Mouse (Mus musculus) heart, adult 8-10 months (tissue): ENCODE measurements around the gene Ctnnbip1. TPM values are rescaled to one million over a fixed set of nuclear protein-coding genes. Genes with fewer than 3 reads are reported as not detected.

Source experiments
- DNase-seq: peaks from one replicate; pipeline ENCODE4 v3.0.0; 2022; ENCODE audit warnings: low spot score
- total RNA-seq, 4 experiments: library from RNA; stranded (reverse); gene quantifications; 2 replicates each; pipeline ENCODE4 v1.2.4; 2022

Gene Ctnnbip1
- total RNA-seq, 4 experiments from 2014 or later, result 16.0 to 23.2 (median 20.5) TPM

GRCm38 (mm10) chr4:149561986-149562904 is 44.2 kb downstream of the Ctnnbip1 start:
- DNase-seq, result peak; percentile 76

GRCm38 (mm10) chr4:149562905-149563347 is 44.9 kb downstream of the Ctnnbip1 start:
- DNase-seq, result no peak

GRCm38 (mm10) chr4:149563941-149564361 is 45.9 kb downstream of the Ctnnbip1 start:
- DNase-seq, result no peak

GRCm38 (mm10) chr4:149564452-149565407 is 46.7 kb downstream of the Ctnnbip1 start:
- DNase-seq, result peak; percentile 83

GRCm38 (mm10) chr4:149567432-149568026 is 49.5 kb downstream of the Ctnnbip1 start:
- DNase-seq, result no peak

GRCm38 (mm10) chr4:149568622-149569021 is 50.6 kb downstream of the Ctnnbip1 start:
- no peak for DNase-seq

- no peak for DNase-seq
Observed at GRCm38 (mm10) chr4:149569781-149570497, 51.9 kb downstream of the Ctnnbip1 start.

- DNase-seq, result no peak
Observed at GRCm38 (mm10) chr4:149570498-149570863, 52.4 kb downstream of the Ctnnbip1 start.

- peak; percentile 60 for DNase-seq
Observed at GRCm38 (mm10) chr4:149571209-149571608, 53.2 kb downstream of the Ctnnbip1 start.

- DNase-seq, result peak; percentile 57
Observed at GRCm38 (mm10) chr4:149571651-149572149, 53.7 kb downstream of the Ctnnbip1 start.

GRCm38 (mm10) chr4:149572446-149572845 is 54.4 kb downstream of the Ctnnbip1 start:
- no peak for DNase-seq

- DNase-seq, result no peak
Observed at GRCm38 (mm10) chr4:149572851-149573250, 54.8 kb downstream of the Ctnnbip1 start.

GRCm38 (mm10) chr4:149574391-149574821 is 56.4 kb downstream of the Ctnnbip1 start:
- peak; percentile 76 for DNase-seq

- DNase-seq, result no peak
Observed at GRCm38 (mm10) chr4:149576061-149576460, 58.0 kb downstream of the Ctnnbip1 start.

- no peak for DNase-seq
Observed at GRCm38 (mm10) chr4:149576993-149577548, 59.0 kb downstream of the Ctnnbip1 start.

GRCm38 (mm10) chr4:149578085-149578681 is 60.1 kb downstream of the Ctnnbip1 start:
- DNase-seq, result no peak

GRCm38 (mm10) chr4:149578831-149579230 is 60.8 kb downstream of the Ctnnbip1 start:
- no peak for DNase-seq

- DNase-seq, result no peak
Observed at GRCm38 (mm10) chr4:149585236-149585635, 67.2 kb downstream of the Ctnnbip1 start.

- DNase-seq, result no peak
Observed at GRCm38 (mm10) chr4:149586044-149586782, 68.2 kb downstream of the Ctnnbip1 start, which contains the start of gene Clstn1. TSS of gene Clstn1 (plus strand) at chr4:149586468.
